Mouse (Mus musculus) heart, postnatal 0 days (tissue): ENCODE measurements around the gene Sgpp2. TPM values are rescaled to one million over a fixed set of nuclear protein-coding genes. Genes with fewer than 3 reads are reported as not detected.

ENCODE experiments used
- ATAC-seq: fragments of 200-750 bp; cut with Nextera tagmentation; 2 replicates; pipeline ENCODE4 v1.8.0; 2017; ENCODE audit warnings: low read depth, moderate number of reproducible peaks, moderate library complexity; ENCODE audit not compliant: insufficient read depth
- DNase-seq: peaks from one replicate; pipeline ENCODE4 v3.0.0-alpha.2; 2016; ENCODE audit warnings: low spot score
- H3K27ac ChIP-seq: fragments of 300-500 bp; sonication (generic); 2 replicates; pipeline ENCODE4 v1.5.1; 2014; ENCODE audit warnings: low read depth, mild to moderate bottlenecking
- H3K27me3 ChIP-seq: fragments of 300-500 bp; sonication (generic); 2 replicates; pipeline ENCODE4 v1.6.1; 2014; ENCODE audit warnings: low read length, mixed read lengths; ENCODE audit not compliant: control insufficient read depth, insufficient read depth
- H3K36me3 ChIP-seq: fragments of 300-500 bp; sonication (generic); replicated peaks from 2 replicates; pipeline ENCODE4 v1.6.1; 2014; ENCODE audit warnings: low read length, mixed read lengths; ENCODE audit not compliant: control insufficient read depth, insufficient read depth
- H3K4me1 ChIP-seq: fragments of 300-500 bp; sonication (generic); 2 replicates; pipeline ENCODE4 v1.6.1; 2014; ENCODE audit warnings: antibody characterized with exemption; ENCODE audit not compliant: control insufficient read depth, insufficient read depth
- H3K4me2 ChIP-seq: fragments of 300-500 bp; sonication (generic); 2 replicates; pipeline ENCODE4 v1.6.1; 2014; ENCODE audit warnings: low read depth, mild to moderate bottlenecking, low read length, moderate library complexity
- H3K4me3 ChIP-seq: fragments of 300-500 bp; sonication (generic); 2 replicates; pipeline ENCODE4 v1.5.1; 2014; ENCODE audit warnings: low read depth, low read length
- H3K9ac ChIP-seq: fragments of 300-500 bp; sonication (generic); replicated peaks from 2 replicates; pipeline ENCODE4 v1.6.1; 2014; ENCODE audit warnings: low read depth, low read length, mixed read lengths
- H3K9me3 ChIP-seq: fragments of 300-500 bp; sonication (generic); replicated peaks from 2 replicates; pipeline ENCODE4 v1.6.1; 2016; ENCODE audit warnings: low read length; ENCODE audit not compliant: control insufficient read depth
- CTCF ChIP-seq: IDR thresholded peaks from 2 replicates; pipeline ENCODE4 v1.5.1; 2016; ENCODE audit warnings: antibody characterized with exemption, control low read depth, low read depth
- EP300 ChIP-seq: IDR thresholded peaks from 2 replicates; pipeline ENCODE4 v1.6.1; 2016; ENCODE audit warnings: antibody characterized with exemption, low read depth
- WGBS: fragments of 180-500 bp; shearing (Covaris S2); extraction: QIAGEN DNeasy Blood & Tissue Kit; methylation state at CpG from one replicate; pipeline ENCODE4 v1.1.7; 2014; 5-methylcytosine and 5-hydroxymethylcytosine counted together
- polyA plus RNA-seq: library from polyadenylated mRNA; unstranded; fragments of >200 nt; fragmentation: Nextera tagmentation; extraction: Ambion mirVana; gene quantifications from 2 replicates; pipeline ENCODE4 v1.2.1, GENCODE M21; 2015
- total RNA-seq: library from RNA; depleted of rRNA; stranded (reverse); fragments of >200 nt; gene quantifications from 2 replicates; pipeline ENCODE4 v1.2.3, GENCODE M21; 2014; ENCODE audit warnings: low replicate concordance

The Sgpp2 gene
- total and polyA plus RNA-seq, 2 experiments from 2014 or later, result 0.07 TPM; not detected in 1

GRCm38 (mm10) chr1:78425793-78426700 is 115.9 kb downstream of the Sgpp2 start:
- 39% methylated on average over 7 of the region's 7 CpGs for WGBS

GRCm38 (mm10) chr1:78426841-78427240 is 116.7 kb downstream of the Sgpp2 start:
- ATAC-seq, result no peak

More at GRCm38 (mm10) chr1:78425793-78426700, 115.9 kb downstream of the Sgpp2 start:
- ATAC-seq, result peak; percentile 93
- Histone ChIP-seq H3K4me2 (peak overlapping the region; percentile 11; the same call in 1 of the 2 replicates), H3K9ac (no peak overlapping the region), H3K27ac (peak overlapping the region; percentile 86), H3K9me3 (no peaks in the 10 kb centered on the region), H3K27me3 (no peaks in the 10 kb centered on the region), H3K36me3 (peaks cover 4% of the 10 kb centered on the region; the same call in 1 of the 2 replicates), H3K4me1 (peaks cover 26% of the 10 kb centered on the region), H3K4me3 (no peak overlapping the region)
- TF ChIP-seq EP300 (no peak; the same call in 1 of the 2 replicates), CTCF (no peak)
- peak; percentile 78 for DNase-seq

GRCm38 (mm10) chr1:78428851-78429250 is 118.7 kb downstream of the Sgpp2 start:
- no peak overlapping the region for H3K9ac ChIP-seq
- ATAC-seq, result no peak
- no peak for TF ChIP-seq CTCF
- no peak for TF ChIP-seq EP300
- no peak overlapping the region for H3K27ac ChIP-seq
- 80% methylated on average over 11 of the region's 11 CpGs for WGBS
- no peak overlapping the region for H3K4me2 ChIP-seq
- no peak overlapping the region for H3K4me3 ChIP-seq
- H3K27me3 ChIP-seq, result no peaks in the 10 kb centered on the region
- 0 out of 2 replicates have a peak, but pooled peaks cover 8% of the 10 kb centered on the region for H3K36me3 ChIP-seq
- no peak for DNase-seq
- no peaks in the 10 kb centered on the region for H3K9me3 ChIP-seq
- peaks cover 22% of the 10 kb centered on the region for H3K4me1 ChIP-seq

More at GRCm38 (mm10) chr1:78426841-78427240, 116.7 kb downstream of the Sgpp2 start:
- WGBS, result 28% methylated on average over 3 of the region's 3 CpGs
- H3K4me3 ChIP-seq, result no peak overlapping the region
- H3K36me3 ChIP-seq, result peaks cover 4% of the 10 kb centered on the region; the same call in 1 of the 2 replicates
- peak overlapping the region; percentile 70 for H3K27ac ChIP-seq
- H3K4me2 ChIP-seq, result no peak overlapping the region
- DNase-seq, result no peak
- TF ChIP-seq CTCF (no peak), EP300 (no peak)
- no peaks in the 10 kb centered on the region for H3K9me3 ChIP-seq
- H3K27me3 ChIP-seq, result no peaks in the 10 kb centered on the region
- peaks cover 26% of the 10 kb centered on the region for H3K4me1 ChIP-seq
- no peak overlapping the region for H3K9ac ChIP-seq

GRCm38 (mm10) chr1:78433472-78433871 is 123.3 kb downstream of the Sgpp2 start:
- H3K9me3 ChIP-seq, result no peaks in the 10 kb centered on the region

GRCm38 (mm10) chr1:78435967-78436366 is 125.8 kb downstream of the Sgpp2 start:
- 40% methylated on average over 2 of the region's 2 CpGs for WGBS
- no peaks in the 10 kb centered on the region for H3K9me3 ChIP-seq
- ATAC-seq, result no peak

More at GRCm38 (mm10) chr1:78433472-78433871, 123.3 kb downstream of the Sgpp2 start:
- DNase-seq (no peak), ATAC-seq (no peak)
- Histone ChIP-seq H3K9ac (no peak overlapping the region), H3K4me2 (no peak overlapping the region), H3K27ac (no peak overlapping the region), H3K36me3 (0 out of 2 replicates have a peak, but pooled peaks cover 4% of the 10 kb centered on the region), H3K4me1 (peaks cover 6% of the 10 kb centered on the region; the same call in 1 of the 2 replicates), H3K27me3 (no peaks in the 10 kb centered on the region), H3K4me3 (no peak overlapping the region)
- TF ChIP-seq CTCF (no peak), EP300 (no peak)
- 94% methylated on average over 9 of the region's 9 CpGs for WGBS

More at GRCm38 (mm10) chr1:78435967-78436366, 125.8 kb downstream of the Sgpp2 start:
- Histone ChIP-seq H3K27me3 (no peaks in the 10 kb centered on the region), H3K27ac (no peak overlapping the region), H3K4me1 (peaks cover 5% of the 10 kb centered on the region; the same call in 1 of the 2 replicates), H3K4me3 (no peak overlapping the region), H3K36me3 (0 out of 2 replicates have a peak, but pooled peaks cover 10% of the 10 kb centered on the region), H3K9ac (no peak overlapping the region), H3K4me2 (no peak overlapping the region)
- DNase-seq, result no peak
- no peak for TF ChIP-seq EP300
